Mouse (Mus musculus): ENCODE data around the gene Cdcp2. TPM values are rescaled to one million over a fixed set of nuclear protein-coding genes. Genes with fewer than 3 reads are reported as not detected.
A peak's percentile ranks its signal among the peaks of the same experiment; 100 is the strongest.

The Cdcp2 gene
- polyA plus RNA-seq, 1 experiment from 2014 or later: not detected

DNA sequence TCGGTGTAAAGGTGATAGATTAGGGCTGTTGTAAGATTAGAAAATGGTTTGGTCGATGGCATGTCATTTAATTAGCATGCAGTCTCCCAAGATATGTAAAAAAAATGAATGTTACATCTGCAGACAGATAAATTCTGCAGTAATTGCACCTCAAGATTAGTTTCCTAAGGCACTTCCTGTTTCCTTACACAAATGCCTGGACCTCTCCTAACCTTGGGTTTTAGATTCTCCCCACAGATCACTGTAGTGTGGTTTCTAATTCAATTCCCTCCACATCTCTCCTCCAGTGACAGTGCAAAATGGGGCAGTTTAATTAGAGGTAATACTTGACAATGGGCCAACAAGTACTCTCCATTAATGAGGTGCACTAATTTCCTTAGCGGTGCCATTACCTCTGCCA, 33.5 kb upstream of the Cdcp2 start:
- Histone ChIP-seq H3K9ac (ENCODE audit: low read length) (no peak overlapping the region), H3K27me3 (replicated peaks; ENCODE audit: control insufficient read depth, insufficient read depth, low read length) (no peaks in the 10 kb centered on the region), H3K36me3 (ENCODE audit: control insufficient read depth, insufficient read depth, low read length) (peaks cover 64% of the 10 kb centered on the region), H3K27ac (ENCODE audit: low read depth) (no peak overlapping the region), H3K4me1 (replicated peaks; ENCODE audit: control insufficient read depth, insufficient read depth, low read length) (peaks cover 9% of the 10 kb centered on the region), H3K4me3 (ENCODE audit: low read depth, low read length) (no peak overlapping the region), H3K9me3 (ENCODE audit: control insufficient read depth, low read length) (no peaks in the 10 kb centered on the region), H3K4me2 (ENCODE audit: low read length) (no peak overlapping the region)
- DNase-seq (ENCODE audit: low spot score) (no peak), ATAC-seq (replicated peaks; ENCODE audit: low FRiP score, low TSS enrichment, low read depth) (no peak)
- 89% methylated on average over 3 of the region's 3 CpGs for WGBS

DNA sequence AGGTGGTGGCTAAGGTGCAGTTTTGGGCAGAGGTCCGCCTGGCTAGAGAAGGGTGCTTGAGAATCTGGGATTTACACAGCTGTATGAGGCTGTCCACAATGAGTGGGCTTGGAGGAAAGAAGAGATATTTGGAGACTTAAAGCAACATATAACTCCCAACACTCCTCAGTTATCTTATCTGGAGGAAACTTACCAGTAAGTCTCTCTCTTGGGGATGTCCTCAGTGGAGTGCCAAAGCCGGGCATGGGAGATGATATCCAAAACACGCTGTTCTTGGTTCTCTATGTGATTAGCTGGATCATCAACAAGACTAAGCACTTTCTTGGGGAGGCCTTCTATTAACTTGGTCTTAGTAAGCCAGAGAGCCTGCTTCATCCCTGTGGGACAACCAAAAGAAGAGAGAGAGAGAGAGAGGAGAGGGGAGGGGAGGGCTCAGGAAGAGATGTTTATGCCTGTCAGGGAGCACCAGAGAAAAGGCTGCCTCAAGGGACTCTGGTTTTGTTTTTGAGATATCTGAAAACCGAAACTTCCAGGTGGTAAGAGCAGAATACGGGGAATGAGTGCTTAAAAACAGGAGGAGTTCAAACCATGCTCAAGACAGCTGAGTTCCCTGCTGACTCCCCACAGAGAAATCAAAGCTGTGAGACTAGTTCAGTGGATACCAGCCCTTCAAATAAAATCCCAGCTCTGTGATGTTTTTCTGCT, 32.1 kb upstream of the Cdcp2 start:
- WGBS: 87% methylated on average over 5 of the region's 5 CpGs
- H3K9ac ChIP-seq (ENCODE audit: low read length): no peak overlapping the region
- H3K36me3 ChIP-seq (ENCODE audit: control insufficient read depth, insufficient read depth, low read length): peaks cover 52% of the 10 kb centered on the region
- ATAC-seq (replicated peaks; ENCODE audit: low FRiP score, low TSS enrichment, low read depth) (no peak), DNase-seq (ENCODE audit: low spot score) (no peak)
- no peaks in the 10 kb centered on the region for H3K9me3 ChIP-seq (ENCODE audit: control insufficient read depth, low read length)
- H3K27me3 ChIP-seq (replicated peaks; ENCODE audit: control insufficient read depth, insufficient read depth, low read length): no peaks in the 10 kb centered on the region
- no peak overlapping the region for H3K4me2 ChIP-seq (ENCODE audit: low read length)
- H3K27ac ChIP-seq (ENCODE audit: low read depth): no peak overlapping the region
- H3K4me3 ChIP-seq (ENCODE audit: low read depth, low read length): no peak overlapping the region
- peaks cover 9% of the 10 kb centered on the region for H3K4me1 ChIP-seq (replicated peaks; ENCODE audit: control insufficient read depth, insufficient read depth, low read length)

GRCm38 (mm10) chr4:107066252-107067124, 30.2 kb upstream of the Cdcp2 start, which contains the start of the genes Mrpl37 and Cyb5rl:
Mrpl37 (minus strand) TSS chr4:107066868.
Cyb5rl (plus strand) TSS chr4:107066988.
- ATAC-seq (replicated peaks; ENCODE audit: low FRiP score, low TSS enrichment, low read depth): peak; percentile 98
- DNase-seq (ENCODE audit: low spot score): peak; percentile 97
- Histone ChIP-seq H3K9ac (ENCODE audit: low read length) (peak within 1 kb of the TSS; percentile 80), H3K4me1 (replicated peaks; ENCODE audit: control insufficient read depth, insufficient read depth, low read length) (peaks cover 9% of the 10 kb centered on the region), H3K9me3 (ENCODE audit: control insufficient read depth, low read length) (no peaks in the 10 kb centered on the region), H3K4me2 (ENCODE audit: low read length) (peak within 1 kb of the TSS; percentile 68), H3K27ac (ENCODE audit: low read depth) (peak within 1 kb of the TSS; percentile 24; the same call in 1 of the 2 replicates), H3K36me3 (ENCODE audit: control insufficient read depth, insufficient read depth, low read length) (peaks cover 34% of the 10 kb centered on the region), H3K4me3 (ENCODE audit: low read depth, low read length) (peak within 1 kb of the TSS; percentile 92), H3K27me3 (replicated peaks; ENCODE audit: control insufficient read depth, insufficient read depth, low read length) (no peaks in the 10 kb centered on the region)
- WGBS: 1% methylated on average over 60 of the region's 60 CpGs

DNA sequence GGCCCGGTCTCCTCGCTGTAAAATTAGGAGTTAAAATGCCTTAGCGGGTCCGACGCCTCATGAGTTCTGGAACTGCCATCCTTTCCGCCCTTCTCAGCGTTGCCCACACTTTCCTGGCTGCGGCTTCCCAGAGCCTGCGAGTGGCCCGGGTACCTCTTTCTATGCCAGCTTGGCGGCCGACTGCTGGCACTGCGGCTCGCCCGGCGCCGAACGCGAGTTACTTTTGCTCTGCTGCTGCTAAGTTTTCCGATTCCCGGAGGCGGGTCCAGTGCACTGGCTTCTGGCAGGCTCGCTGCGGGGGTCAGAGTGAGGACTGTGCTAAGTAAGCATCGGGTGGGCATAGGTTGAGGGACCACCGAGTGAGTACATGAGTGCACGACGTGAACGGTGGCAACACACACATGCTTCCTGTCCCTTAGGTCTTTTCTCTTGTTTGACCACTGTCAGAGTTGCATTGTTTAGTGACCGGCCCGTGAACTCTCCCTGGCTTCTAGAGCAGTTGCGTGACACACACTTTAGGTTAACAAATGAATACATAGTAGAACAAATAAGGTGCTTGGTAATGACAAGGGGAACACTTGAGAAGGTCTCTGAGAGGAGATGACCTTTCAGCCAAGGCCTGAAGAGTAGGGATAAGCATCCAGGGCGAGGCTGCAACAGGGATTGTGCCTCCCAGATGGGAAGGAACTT, 29.4 kb upstream of the Cdcp2 start:
- WGBS: 4% methylated on average over 33 of the region's 33 CpGs

GRCm38 (mm10) chr4:107072343-107072742, 24.3 kb upstream of the Cdcp2 start:
- ATAC-seq (replicated peaks; ENCODE audit: low FRiP score, low TSS enrichment, low read depth) (no peak), DNase-seq (ENCODE audit: low spot score) (no peak)
- Histone ChIP-seq H3K36me3 (ENCODE audit: control insufficient read depth, insufficient read depth, low read length) (no peaks in the 10 kb centered on the region), H3K27ac (ENCODE audit: low read depth) (no peak overlapping the region), H3K4me3 (ENCODE audit: low read depth, low read length) (no peak overlapping the region), H3K27me3 (replicated peaks; ENCODE audit: control insufficient read depth, insufficient read depth, low read length) (no peaks in the 10 kb centered on the region), H3K9ac (ENCODE audit: low read length) (no peak overlapping the region), H3K4me2 (ENCODE audit: low read length) (no peak overlapping the region), H3K9me3 (ENCODE audit: control insufficient read depth, low read length) (no peaks in the 10 kb centered on the region), H3K4me1 (replicated peaks; ENCODE audit: control insufficient read depth, insufficient read depth, low read length) (no peaks in the 10 kb centered on the region)
- WGBS: 83% methylated on average over 9 of the region's 9 CpGs

More for the DNA sequence above, 29.4 kb upstream of the Cdcp2 start:
- peaks cover 9% of the 10 kb centered on the region for H3K4me1 ChIP-seq (replicated peaks; ENCODE audit: control insufficient read depth, insufficient read depth, low read length)
- H3K9me3 ChIP-seq (ENCODE audit: control insufficient read depth, low read length): no peaks in the 10 kb centered on the region
- no peak overlapping the region for H3K27ac ChIP-seq (ENCODE audit: low read depth)
- no peaks in the 10 kb centered on the region for H3K27me3 ChIP-seq (replicated peaks; ENCODE audit: control insufficient read depth, insufficient read depth, low read length)
- H3K36me3 ChIP-seq (ENCODE audit: control insufficient read depth, insufficient read depth, low read length): peaks cover 26% of the 10 kb centered on the region
- peak overlapping the region; percentile 64 for H3K4me2 ChIP-seq (ENCODE audit: low read length)
- ATAC-seq (replicated peaks; ENCODE audit: low FRiP score, low TSS enrichment, low read depth) (peak; percentile 10; the same call in 1 of the 2 replicates), DNase-seq (ENCODE audit: low spot score) (no peak)
- H3K4me3 ChIP-seq (ENCODE audit: low read depth, low read length): peak overlapping the region; percentile 92
- peak overlapping the region; percentile 80 for H3K9ac ChIP-seq (ENCODE audit: low read length)

GRCm38 (mm10) chr4:107075456-107075855, 21.2 kb upstream of the Cdcp2 start:
- H3K27me3 ChIP-seq (replicated peaks; ENCODE audit: control insufficient read depth, insufficient read depth, low read length): no peaks in the 10 kb centered on the region
- ATAC-seq (replicated peaks; ENCODE audit: low FRiP score, low TSS enrichment, low read depth) (no peak), DNase-seq (ENCODE audit: low spot score) (no peak)
- no peak overlapping the region for H3K27ac ChIP-seq (ENCODE audit: low read depth)
- H3K9me3 ChIP-seq (ENCODE audit: control insufficient read depth, low read length): no peaks in the 10 kb centered on the region
- H3K36me3 ChIP-seq (ENCODE audit: control insufficient read depth, insufficient read depth, low read length): no peaks in the 10 kb centered on the region
- H3K4me3 ChIP-seq (ENCODE audit: low read depth, low read length): no peak overlapping the region
- WGBS: 51% methylated on average over 5 of the region's 5 CpGs
- no peak overlapping the region for H3K9ac ChIP-seq (ENCODE audit: low read length)
- H3K4me2 ChIP-seq (ENCODE audit: low read length): no peak overlapping the region
- H3K4me1 ChIP-seq (replicated peaks; ENCODE audit: control insufficient read depth, insufficient read depth, low read length): no peaks in the 10 kb centered on the region

DNA sequence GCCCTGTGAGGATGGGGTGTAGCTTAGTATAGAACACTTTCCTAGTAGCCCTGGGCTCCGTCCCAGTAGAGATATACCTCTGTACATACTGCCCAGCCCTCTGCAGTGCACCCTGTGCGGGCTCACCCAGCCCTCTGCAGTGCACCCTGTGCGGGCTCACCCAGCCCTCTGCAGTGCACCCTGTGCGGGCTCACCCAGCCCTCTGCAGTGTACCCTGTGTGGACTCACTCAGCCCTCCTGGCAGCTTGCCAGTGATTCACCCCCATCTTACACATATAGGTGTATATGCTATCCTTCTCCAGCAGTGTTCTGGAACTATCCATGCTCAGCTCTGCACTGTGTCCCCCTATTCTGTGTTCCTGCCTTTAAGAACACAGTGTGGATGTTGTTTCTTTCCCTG, 17.8 kb upstream of the Cdcp2 start:
- no peak for DNase-seq (ENCODE audit: low spot score)
- no peaks in the 10 kb centered on the region for H3K36me3 ChIP-seq (ENCODE audit: control insufficient read depth, insufficient read depth, low read length)
- H3K9ac ChIP-seq (ENCODE audit: low read length): no peak overlapping the region
- no peak for ATAC-seq (replicated peaks; ENCODE audit: low FRiP score, low TSS enrichment, low read depth)
- 83% methylated on average over 4 of the region's 4 CpGs for WGBS
- H3K27me3 ChIP-seq (replicated peaks; ENCODE audit: control insufficient read depth, insufficient read depth, low read length): no peaks in the 10 kb centered on the region
- no peak overlapping the region for H3K4me2 ChIP-seq (ENCODE audit: low read length)
- no peak overlapping the region for H3K27ac ChIP-seq (ENCODE audit: low read depth)
- no peaks in the 10 kb centered on the region for H3K4me1 ChIP-seq (replicated peaks; ENCODE audit: control insufficient read depth, insufficient read depth, low read length)
- no peak overlapping the region for H3K4me3 ChIP-seq (ENCODE audit: low read depth, low read length)
- H3K9me3 ChIP-seq (ENCODE audit: control insufficient read depth, low read length): no peaks in the 10 kb centered on the region

DNA sequence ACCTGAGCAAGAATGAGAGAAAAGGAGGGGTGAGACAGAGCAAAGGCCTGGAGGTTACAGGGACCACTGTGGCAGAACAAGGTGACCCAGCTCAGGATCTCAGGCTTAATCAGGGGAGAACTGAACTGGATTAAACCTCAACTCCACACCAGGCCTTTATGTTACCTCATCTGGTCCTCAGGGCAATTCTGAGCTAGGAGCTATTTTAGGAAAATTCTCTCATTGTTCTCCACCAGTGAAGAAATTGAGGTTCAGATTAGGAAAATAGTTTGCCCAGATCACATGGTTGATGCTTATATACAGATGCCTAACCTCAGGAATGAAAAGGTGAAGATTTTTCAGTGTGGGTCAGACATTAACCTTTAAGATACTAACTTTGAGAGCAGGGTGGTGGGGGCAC, 17.0 kb upstream of the Cdcp2 start:
- Histone ChIP-seq H3K4me2 (ENCODE audit: low read length) (no peak overlapping the region), H3K36me3 (ENCODE audit: control insufficient read depth, insufficient read depth, low read length) (no peaks in the 10 kb centered on the region), H3K27ac (ENCODE audit: low read depth) (no peak overlapping the region), H3K4me1 (replicated peaks; ENCODE audit: control insufficient read depth, insufficient read depth, low read length) (0 out of 2 replicates have a peak, but pooled peaks cover 2% of the 10 kb centered on the region), H3K4me3 (ENCODE audit: low read depth, low read length) (no peak overlapping the region), H3K9me3 (ENCODE audit: control insufficient read depth, low read length) (no peaks in the 10 kb centered on the region), H3K9ac (ENCODE audit: low read length) (no peak overlapping the region), H3K27me3 (replicated peaks; ENCODE audit: control insufficient read depth, insufficient read depth, low read length) (no peaks in the 10 kb centered on the region)
- DNase-seq (ENCODE audit: low spot score): no peak
- ATAC-seq (replicated peaks; ENCODE audit: low FRiP score, low TSS enrichment, low read depth): no peak

Measured in intestine, embryonic 14.5 days (tissue).